Mouse (Mus musculus): ENCODE data around the gene Slc2a6. TPM values are rescaled to one million over a fixed set of nuclear protein-coding genes. Genes with fewer than 3 reads are reported as not detected.
A peak's percentile ranks its signal among the peaks of the same experiment; 100 is the strongest.

The Slc2a6 gene
- total and polyA plus RNA-seq, 2 experiments from 2014 or later = 16.7 to 30.9 TPM

DNA sequence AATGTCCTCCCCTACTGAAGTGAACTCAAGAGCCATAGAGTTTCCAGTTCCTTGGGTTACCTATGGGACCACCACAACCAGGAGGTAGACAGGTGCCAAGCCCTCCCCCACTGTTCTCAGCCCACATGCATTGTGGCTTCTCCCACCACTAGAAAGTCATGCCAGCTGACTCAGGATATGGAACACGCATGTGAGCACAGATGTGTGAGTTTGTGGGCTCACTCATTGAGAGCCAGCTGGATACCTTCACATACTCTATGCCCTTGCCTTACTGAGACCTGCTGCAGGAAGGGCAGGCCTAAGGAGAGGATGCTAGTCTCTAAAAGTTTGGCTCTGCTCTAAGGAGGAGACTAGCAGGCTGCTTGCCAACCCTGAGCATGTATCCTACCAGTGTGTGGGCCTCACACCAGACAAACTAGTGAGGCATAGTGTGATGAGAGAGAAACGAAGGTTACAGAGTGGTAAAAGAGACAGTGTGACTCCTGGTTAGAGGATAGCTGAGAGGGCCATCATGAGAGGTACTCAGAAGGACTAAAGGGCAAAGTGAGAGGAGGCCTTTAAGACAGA, 42.5 kb upstream of the Slc2a6 start:
- ATAC-seq (no peak), DNase-seq (ENCODE audit: low spot score) (no peak)
- Histone ChIP-seq H3K4me2 (ENCODE audit: low read depth, low read length) (no peak overlapping the region), H3K9ac (replicated peaks; ENCODE audit: low read length) (no peak overlapping the region), H3K36me3 (ENCODE audit: insufficient read depth, low read length) (no peaks in the 10 kb centered on the region), H3K4me3 (ENCODE audit: low read length) (no peak overlapping the region), H3K9me3 (ENCODE audit: low read length) (no peaks in the 10 kb centered on the region), H3K4me1 (ENCODE audit: insufficient read depth, low read length) (peaks cover 25% of the 10 kb centered on the region; the same call in 1 of the 2 replicates), H3K27ac (no peak overlapping the region), H3K27me3 (ENCODE audit: insufficient read depth, low read length) (no peaks in the 10 kb centered on the region)
- TF ChIP-seq CTCF (IDR thresholded peaks at IDR 0.05; ENCODE audit: low read depth) = no peak
- 63% methylated on average over 2 of the region's 2 CpGs for WGBS

DNA sequence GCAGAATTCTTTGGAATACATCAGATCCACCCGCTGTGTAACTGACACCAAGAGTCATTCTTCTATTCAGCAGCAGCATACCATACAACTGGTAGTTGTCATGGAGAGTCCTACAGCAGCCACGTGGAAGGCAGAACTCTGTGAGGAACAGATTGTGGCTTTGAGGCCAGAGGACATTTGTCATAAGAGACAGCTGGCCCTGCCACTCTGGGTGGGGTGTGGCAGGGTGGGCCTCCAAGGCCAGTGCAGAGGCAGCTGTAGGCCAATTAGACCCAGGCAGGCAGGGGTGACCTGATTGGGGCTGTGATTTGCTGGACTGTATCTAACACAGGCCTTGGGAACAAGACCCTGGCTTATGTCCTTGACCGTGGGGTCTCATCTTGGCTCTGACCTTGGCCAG, 41.8 kb upstream of the Slc2a6 start:
- DNase-seq (ENCODE audit: low spot score) = peak; percentile 41
- ATAC-seq = peak; percentile 72

DNA sequence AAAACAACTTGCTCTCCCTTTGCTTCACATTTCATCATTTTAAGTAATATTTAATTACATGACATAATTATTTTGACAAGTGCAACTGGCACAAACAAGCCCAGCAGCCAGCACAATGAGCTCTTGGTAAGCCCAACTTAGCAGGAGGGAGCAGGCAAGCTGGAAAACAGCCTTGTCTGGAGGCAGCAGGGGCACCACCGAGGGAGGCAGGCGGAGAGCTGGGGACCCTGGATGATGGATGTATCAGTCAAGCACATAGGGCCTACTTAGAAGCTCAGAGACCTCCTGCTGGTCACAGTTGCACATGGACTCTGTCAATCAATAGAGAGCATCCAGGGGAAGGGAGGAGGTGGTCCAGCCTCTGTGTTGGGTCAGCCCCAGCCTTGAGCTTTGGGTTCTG, 40.2 kb upstream of the Slc2a6 start:
- 0 out of 2 replicates have a peak, but pooled peaks have one; percentile 10 for TF ChIP-seq CTCF (IDR thresholded peaks at IDR 0.05; ENCODE audit: low read depth)
- 27% methylated on average over 2 of the region's 2 CpGs for WGBS
- Histone ChIP-seq H3K36me3 (ENCODE audit: insufficient read depth, low read length) (no peaks in the 10 kb centered on the region), H3K9ac (replicated peaks; ENCODE audit: low read length) (no peak overlapping the region), H3K9me3 (ENCODE audit: low read length) (no peaks in the 10 kb centered on the region), H3K27ac (no peak overlapping the region), H3K4me3 (ENCODE audit: low read length) (no peak overlapping the region), H3K4me1 (ENCODE audit: insufficient read depth, low read length) (peaks cover 17% of the 10 kb centered on the region; the same call in 1 of the 2 replicates), H3K27me3 (ENCODE audit: insufficient read depth, low read length) (no peaks in the 10 kb centered on the region), H3K4me2 (ENCODE audit: low read depth, low read length) (no peak overlapping the region)
- ATAC-seq (no peak), DNase-seq (ENCODE audit: low spot score) (no peak)

More for the DNA sequence above, 41.8 kb upstream of the Slc2a6 start:
- no peak overlapping the region for H3K9ac ChIP-seq (replicated peaks; ENCODE audit: low read length)
- H3K36me3 ChIP-seq (ENCODE audit: insufficient read depth, low read length) = no peaks in the 10 kb centered on the region
- H3K4me3 ChIP-seq (ENCODE audit: low read length) = no peak overlapping the region
- H3K27me3 ChIP-seq (ENCODE audit: insufficient read depth, low read length) = no peaks in the 10 kb centered on the region
- 33% methylated on average over 3 of the region's 3 CpGs for WGBS
- H3K4me1 ChIP-seq (ENCODE audit: insufficient read depth, low read length) = peaks cover 18% of the 10 kb centered on the region; the same call in 1 of the 2 replicates
- H3K4me2 ChIP-seq (ENCODE audit: low read depth, low read length) = no peak overlapping the region
- H3K27ac ChIP-seq = no peak overlapping the region
- no peak for TF ChIP-seq CTCF (IDR thresholded peaks at IDR 0.05; ENCODE audit: low read depth)
- no peaks in the 10 kb centered on the region for H3K9me3 ChIP-seq (ENCODE audit: low read length)

DNA sequence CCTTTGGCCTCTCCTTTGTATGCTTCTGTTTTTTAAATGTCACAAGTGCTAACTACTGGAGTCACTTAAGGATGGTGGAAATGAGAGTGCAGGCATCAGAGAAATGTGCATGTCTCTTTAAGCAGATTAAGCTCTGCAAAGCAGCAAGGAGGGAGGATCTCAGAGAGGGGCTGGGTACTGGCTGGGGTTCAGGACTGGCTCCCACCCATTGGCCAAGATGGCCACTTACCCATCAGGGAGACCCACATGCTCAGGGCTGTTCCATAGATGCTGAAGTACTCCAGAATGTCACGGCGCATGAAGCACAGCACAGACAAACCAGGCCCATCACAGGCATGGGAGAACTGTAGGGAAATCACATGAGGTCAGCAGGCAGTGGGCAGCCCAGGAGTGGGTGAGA, 39.3 kb upstream of the Slc2a6 start:
- H3K9me3 ChIP-seq (ENCODE audit: low read length) = no peaks in the 10 kb centered on the region
- H3K36me3 ChIP-seq (ENCODE audit: insufficient read depth, low read length) = no peaks in the 10 kb centered on the region
- no peak overlapping the region for H3K4me2 ChIP-seq (ENCODE audit: low read depth, low read length)
- no peak for DNase-seq (ENCODE audit: low spot score)
- TF ChIP-seq CTCF (IDR thresholded peaks at IDR 0.05; ENCODE audit: low read depth) = no peak
- H3K9ac ChIP-seq (replicated peaks; ENCODE audit: low read length) = no peak overlapping the region
- no peaks in the 10 kb centered on the region for H3K27me3 ChIP-seq (ENCODE audit: insufficient read depth, low read length)
- H3K4me3 ChIP-seq (ENCODE audit: low read length) = no peak overlapping the region
- no peak overlapping the region for H3K27ac ChIP-seq
- ATAC-seq = no peak
- H3K4me1 ChIP-seq (ENCODE audit: insufficient read depth, low read length) = peaks cover 17% of the 10 kb centered on the region; the same call in 1 of the 2 replicates
- 72% methylated on average over 2 of the region's 2 CpGs for WGBS

DNA sequence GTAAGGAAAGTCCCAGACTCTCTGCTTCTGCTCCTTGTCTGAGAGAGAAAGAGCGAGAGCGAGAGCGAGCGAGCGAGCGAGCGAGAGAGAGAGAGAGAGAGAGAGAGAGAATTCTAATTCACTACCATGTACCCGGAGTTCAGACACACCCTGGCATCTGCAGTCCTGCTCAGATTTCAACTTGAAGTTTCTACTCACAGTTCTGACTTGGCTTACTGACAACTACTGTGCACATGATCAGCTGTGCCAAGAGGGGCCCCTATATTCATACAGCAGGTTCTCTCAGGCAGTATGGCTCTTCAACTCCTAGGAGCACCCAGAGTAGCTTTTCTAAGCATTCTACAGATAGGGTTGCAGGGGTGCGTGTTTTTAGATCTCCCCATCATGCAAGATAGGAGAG, 31.4 kb upstream of the Slc2a6 start:
- ATAC-seq (no peak), DNase-seq (ENCODE audit: low spot score) (no peak)
- Histone ChIP-seq H3K27ac (no peak overlapping the region), H3K27me3 (ENCODE audit: insufficient read depth, low read length) (no peaks in the 10 kb centered on the region), H3K4me3 (ENCODE audit: low read length) (no peak overlapping the region), H3K4me2 (ENCODE audit: low read depth, low read length) (no peak overlapping the region), H3K9ac (replicated peaks; ENCODE audit: low read length) (no peak overlapping the region), H3K4me1 (ENCODE audit: insufficient read depth, low read length) (0 out of 2 replicates have a peak, but pooled peaks cover 5% of the 10 kb centered on the region), H3K9me3 (ENCODE audit: low read length) (no peaks in the 10 kb centered on the region), H3K36me3 (ENCODE audit: insufficient read depth, low read length) (no peaks in the 10 kb centered on the region)
- WGBS = 80% methylated on average over 9 of the region's 9 CpGs
- TF ChIP-seq CTCF (IDR thresholded peaks at IDR 0.05; ENCODE audit: low read depth) = no peak

DNA sequence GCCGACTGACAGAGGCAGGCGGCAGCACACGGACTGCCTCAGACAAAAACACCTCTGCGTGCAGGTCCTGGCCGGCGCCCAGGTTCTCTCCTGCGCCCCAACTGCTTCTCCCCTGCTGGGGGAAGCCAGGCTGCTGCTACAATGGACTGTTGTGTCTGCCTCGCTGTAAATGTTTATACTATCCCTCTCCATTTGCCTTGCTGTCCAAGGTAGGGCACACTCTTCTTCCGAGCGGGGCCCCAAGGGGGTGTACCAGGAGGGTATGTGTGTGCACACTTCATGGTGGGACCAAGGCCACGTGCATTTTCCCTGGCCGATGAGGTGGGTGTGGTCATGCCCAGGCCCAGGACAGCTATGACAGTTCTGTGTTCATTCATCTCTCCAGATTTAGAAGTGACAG, 31.0 kb upstream of the Slc2a6 start:
- ATAC-seq (no peak), DNase-seq (ENCODE audit: low spot score) (no peak)
- 38% methylated on average over 12 of the region's 12 CpGs for WGBS
- Histone ChIP-seq H3K36me3 (ENCODE audit: insufficient read depth, low read length) (no peaks in the 10 kb centered on the region), H3K9me3 (ENCODE audit: low read length) (no peaks in the 10 kb centered on the region), H3K27me3 (ENCODE audit: insufficient read depth, low read length) (no peaks in the 10 kb centered on the region), H3K27ac (no peak overlapping the region), H3K9ac (replicated peaks; ENCODE audit: low read length) (no peak overlapping the region), H3K4me2 (ENCODE audit: low read depth, low read length) (no peak overlapping the region), H3K4me1 (ENCODE audit: insufficient read depth, low read length) (0 out of 2 replicates have a peak, but pooled peaks cover 5% of the 10 kb centered on the region), H3K4me3 (ENCODE audit: low read length) (no peak overlapping the region)
- no peak for TF ChIP-seq CTCF (IDR thresholded peaks at IDR 0.05; ENCODE audit: low read depth)

DNA sequence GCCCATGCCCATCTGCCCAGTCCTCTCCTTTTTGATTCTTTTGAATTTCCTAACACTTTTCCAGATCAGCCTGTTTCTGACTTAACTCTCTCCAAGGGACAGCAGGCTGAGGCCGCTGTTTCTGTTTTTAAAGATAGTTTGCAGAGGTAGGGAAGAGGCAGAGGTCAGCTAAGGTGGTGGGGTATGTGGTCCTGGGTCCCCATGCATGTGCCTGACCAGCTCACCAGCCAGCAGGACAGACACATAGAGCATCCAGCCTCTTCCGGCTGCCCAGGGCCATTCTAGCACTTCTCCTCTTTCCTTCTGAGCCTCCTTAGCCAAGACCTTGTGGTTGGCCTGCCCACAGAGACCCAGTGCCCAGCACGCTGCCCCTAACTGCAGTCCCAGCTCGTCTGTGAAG, 30.5 kb upstream of the Slc2a6 start:
- Histone ChIP-seq H3K27ac (no peak overlapping the region), H3K9me3 (ENCODE audit: low read length) (no peaks in the 10 kb centered on the region), H3K27me3 (ENCODE audit: insufficient read depth, low read length) (no peaks in the 10 kb centered on the region), H3K36me3 (ENCODE audit: insufficient read depth, low read length) (no peaks in the 10 kb centered on the region), H3K9ac (replicated peaks; ENCODE audit: low read length) (no peak overlapping the region), H3K4me1 (ENCODE audit: insufficient read depth, low read length) (0 out of 2 replicates have a peak, but pooled peaks cover 5% of the 10 kb centered on the region), H3K4me2 (ENCODE audit: low read depth, low read length) (no peak overlapping the region), H3K4me3 (ENCODE audit: low read length) (no peak overlapping the region)
- 46% methylated on average over 4 of the region's 4 CpGs for WGBS
- TF ChIP-seq CTCF (IDR thresholded peaks at IDR 0.05; ENCODE audit: low read depth) = no peak
- DNase-seq (ENCODE audit: low spot score) (no peak), ATAC-seq (no peak)

All from hindbrain, postnatal 0 days (tissue).